Mouse (Mus musculus) c-Kit-positive CD71-positive TER-119-positive erythroid progenitor cells, embryonic 14.5 days (primary cell): ENCODE results near the gene Gars.

Experiments
- DNase-seq: peaks from one replicate; pipeline ENCODE4 v3.0.0-alpha.2; 2013; ENCODE audit warnings: low spot score

The Gars gene

GRCm38 (mm10) chr6:55038671-55039445, 1.1 kb downstream of the Gars start:
- DNase-seq: peak; percentile 63

GRCm38 (mm10) chr6:55039446-55039783, 1.6 kb downstream of the Gars start:
- DNase-seq: no peak

GRCm38 (mm10) chr6:55040031-55040430, 2.2 kb downstream of the Gars start:
- DNase-seq: no peak

- DNase-seq: no peak
Observed at GRCm38 (mm10) chr6:55043206-55043605, 5.4 kb downstream of the Gars start.

- DNase-seq: no peak
Observed at GRCm38 (mm10) chr6:55044542-55044941, 6.7 kb downstream of the Gars start.

GRCm38 (mm10) chr6:55045326-55045725, 7.5 kb downstream of the Gars start:
- DNase-seq: no peak

GRCm38 (mm10) chr6:55049186-55049585, 11.4 kb downstream of the Gars start:
- no peak for DNase-seq

- DNase-seq: no peak
Observed at GRCm38 (mm10) chr6:55054491-55054890, 16.7 kb downstream of the Gars start.

GRCm38 (mm10) chr6:55057427-55057826, 19.6 kb downstream of the Gars start:
- no peak for DNase-seq

- no peak for DNase-seq
Observed at GRCm38 (mm10) chr6:55060241-55060825, 22.5 kb downstream of the Gars start.

- no peak for DNase-seq
Observed at GRCm38 (mm10) chr6:55061328-55061727, 23.5 kb downstream of the Gars start.

GRCm38 (mm10) chr6:55062200-55062599, 24.4 kb downstream of the Gars start:
- no peak for DNase-seq

- DNase-seq: no peak
Observed at GRCm38 (mm10) chr6:55063793-55064476, 26.1 kb downstream of the Gars start.

- DNase-seq: no peak
Observed at GRCm38 (mm10) chr6:55064477-55064827, 26.6 kb downstream of the Gars start.

GRCm38 (mm10) chr6:55065903-55066302, 28.1 kb downstream of the Gars start:
- no peak for DNase-seq

GRCm38 (mm10) chr6:55076561-55077255, 38.9 kb downstream of the Gars start:
- DNase-seq: no peak

- no peak for DNase-seq
Observed at GRCm38 (mm10) chr6:55081379-55081778, 43.6 kb downstream of the Gars start.

- DNase-seq: no peak
Observed at GRCm38 (mm10) chr6:55082261-55083051, 44.6 kb downstream of the Gars start.

- no peak for DNase-seq
Observed at GRCm38 (mm10) chr6:55087355-55087754, 49.5 kb downstream of the Gars start.

GRCm38 (mm10) chr6:55090639-55091038, 52.8 kb downstream of the Gars start:
- no peak for DNase-seq

- no peak for DNase-seq
Observed at GRCm38 (mm10) chr6:55091396-55091795, 53.6 kb downstream of the Gars start.
